Mouse (Mus musculus): ENCODE results near the gene Lrpprc.

Gene Lrpprc

GRCm38 (mm10) chr17:84716252-84716872 lies 74.2 kb downstream of the Lrpprc start:
- 84% methylated on average over 16 of the region's 16 CpGs for WGBS

DNA sequence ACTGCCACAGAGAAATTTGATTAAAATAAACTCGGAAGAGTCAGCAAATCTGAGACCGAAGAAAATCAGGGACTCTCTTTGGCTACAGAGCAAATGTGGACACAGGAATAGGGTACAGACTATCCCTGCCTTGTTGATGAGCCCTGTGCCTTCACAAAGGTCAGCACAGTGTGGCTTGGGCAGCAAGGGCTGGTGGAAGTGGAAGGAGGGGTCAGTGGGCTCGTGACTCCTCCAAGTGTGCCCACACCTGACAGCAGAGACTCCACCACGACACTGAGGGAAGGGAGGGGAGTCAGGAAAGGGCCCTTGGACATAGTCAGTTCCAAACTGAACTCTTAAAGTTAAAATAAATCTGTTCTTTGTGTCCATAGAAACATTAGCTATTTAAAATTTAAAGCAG lies 75.7 kb downstream of the Lrpprc start:
- 65% methylated on average over 4 of the region's 4 CpGs for WGBS

DNA sequence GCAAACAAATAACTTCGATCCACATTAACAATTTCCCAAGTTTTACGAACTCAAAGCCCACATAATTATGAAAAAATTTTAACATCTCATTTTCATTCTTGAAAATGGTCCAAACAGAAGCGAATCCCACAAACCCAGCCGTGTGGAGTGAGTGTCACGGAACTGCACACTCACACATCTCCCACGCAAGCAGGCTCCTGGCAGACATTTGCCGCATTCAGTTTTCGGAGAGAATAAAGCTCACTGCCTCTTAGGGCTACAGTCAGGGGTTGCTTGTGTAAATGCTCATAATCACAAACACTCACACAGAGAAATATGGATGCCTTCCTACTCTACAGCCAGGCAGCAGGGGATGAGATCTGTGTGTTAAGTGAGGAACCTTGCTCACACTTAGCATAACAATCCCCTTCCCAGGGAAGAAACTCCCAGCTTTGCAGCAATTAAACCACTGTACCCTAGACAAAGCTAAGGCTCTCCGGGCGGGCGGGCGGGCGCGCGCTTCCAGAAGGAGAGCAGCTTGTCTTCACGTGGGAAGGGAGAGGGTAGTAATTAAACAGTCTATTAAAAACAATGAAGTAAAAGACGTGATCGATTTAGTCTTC lies 76.9 kb downstream of the Lrpprc start:
- 44% methylated on average over 18 of the region's 18 CpGs for WGBS

GRCm38 (mm10) chr17:84709403-84709851 lies 81.2 kb downstream of the Lrpprc start:
- WGBS, result 33% methylated on average over 17 of the region's 17 CpGs

DNA sequence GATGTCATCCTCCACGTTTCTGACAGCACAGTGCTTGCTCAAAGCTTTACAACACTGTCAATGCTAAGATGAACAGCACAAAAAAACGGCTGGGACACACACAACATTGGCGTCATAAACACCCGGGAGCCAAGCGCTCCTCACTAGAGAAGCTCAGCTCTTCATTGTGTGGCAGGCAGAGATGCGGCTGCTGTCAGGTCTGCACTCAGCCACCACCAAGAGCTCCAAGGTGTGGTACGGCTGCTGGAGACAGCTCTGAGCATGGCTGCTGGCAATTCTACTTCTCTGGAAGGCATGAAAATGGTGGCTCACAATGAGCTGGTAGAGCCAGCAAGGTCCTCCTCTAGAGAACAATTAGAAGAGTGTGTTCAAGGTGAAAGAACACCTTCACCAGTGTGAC lies 81.8 kb downstream of the Lrpprc start:
- WGBS, result 75% methylated on average over 7 of the region's 7 CpGs

- WGBS, result 79% methylated on average over 4 of the region's 4 CpGs
These were observed 83.2 kb downstream of the Lrpprc start for GRCm38 (mm10) chr17:84707407-84707806.

DNA sequence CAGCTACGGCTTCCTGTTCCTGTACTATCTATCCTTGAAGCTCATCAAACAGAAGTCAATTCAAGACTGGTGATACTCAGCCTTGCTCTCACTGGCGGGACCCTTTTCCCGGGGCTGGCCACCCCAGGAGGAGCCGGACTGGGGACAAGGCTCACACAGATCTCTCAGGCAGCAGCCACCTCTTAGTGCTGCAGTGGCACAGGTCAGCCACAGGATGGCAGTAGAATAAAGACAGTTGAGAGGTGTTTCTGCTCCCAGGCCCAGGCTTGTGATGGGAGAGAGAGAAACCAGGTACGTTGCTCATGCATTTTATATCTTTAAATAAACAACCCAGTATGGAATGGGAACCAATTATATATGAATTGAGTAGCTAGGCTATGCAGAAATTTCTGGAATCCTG lies 91.9 kb downstream of the Lrpprc start:
- WGBS, result 24% methylated on average over 5 of the region's 5 CpGs

DNA sequence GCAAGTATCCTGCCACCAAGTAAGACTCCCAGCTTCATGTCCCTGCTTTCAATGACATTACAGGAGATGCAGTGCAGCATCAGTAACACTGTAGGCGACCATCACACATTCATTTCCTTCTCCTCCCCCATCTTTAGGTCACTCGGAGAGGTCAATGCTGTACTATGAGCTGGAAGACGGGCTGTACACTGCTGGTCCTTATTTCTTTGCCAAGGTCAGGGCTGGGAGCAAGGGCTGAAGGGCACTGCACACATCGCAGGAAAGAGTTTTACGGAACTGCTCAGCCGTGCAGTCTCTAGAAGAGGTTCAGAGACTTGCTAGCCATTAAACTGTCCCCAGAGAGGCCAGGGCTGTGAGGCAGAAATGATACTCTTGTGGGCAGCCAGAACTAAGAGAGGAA lies 94.1 kb downstream of the Lrpprc start:
- 81% methylated on average over 6 of the region's 6 CpGs for WGBS

DNA sequence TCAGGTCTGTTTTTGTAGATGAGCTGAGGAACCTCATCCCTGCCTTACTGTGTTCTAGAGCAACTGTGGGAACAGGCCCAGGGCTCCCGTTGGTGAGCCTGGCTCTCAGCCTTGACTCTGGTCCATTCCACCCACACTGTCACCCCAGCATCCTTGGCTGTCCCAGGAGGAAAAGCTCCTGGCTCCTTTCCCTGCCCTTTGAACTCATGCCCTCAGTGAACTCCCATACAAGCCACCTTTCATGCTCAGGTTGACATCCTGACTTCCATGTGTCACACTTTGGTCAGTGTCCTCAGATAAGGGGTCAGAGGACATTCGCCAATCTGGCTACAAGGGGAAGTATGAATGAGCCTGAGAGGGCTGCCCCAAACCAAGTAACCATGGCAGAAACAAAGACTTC lies 96.8 kb downstream of the Lrpprc start:
- 71% methylated on average over 2 of the region's 2 CpGs for WGBS

DNA sequence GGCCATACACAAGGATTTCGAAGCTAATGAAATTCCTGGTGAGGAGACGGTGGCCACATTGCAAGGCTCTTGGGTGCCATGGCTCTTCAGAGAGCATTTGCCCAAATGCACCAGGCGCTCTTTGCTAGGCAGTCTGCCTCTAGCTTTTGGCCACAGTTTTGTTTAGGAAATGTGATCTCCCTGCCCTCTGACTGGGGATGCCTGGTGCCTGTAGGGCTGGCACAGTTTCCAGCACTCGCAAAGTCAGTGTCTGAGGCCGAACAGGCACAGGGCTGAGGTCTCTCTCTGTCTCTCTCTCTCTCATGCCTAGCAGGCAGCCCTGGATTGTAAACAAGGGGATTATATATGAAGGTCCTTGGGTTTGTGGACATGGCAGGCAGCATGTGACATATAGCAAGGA lies 100.5 kb downstream of the Lrpprc start:
- WGBS, result 85% methylated on average over 5 of the region's 5 CpGs

DNA sequence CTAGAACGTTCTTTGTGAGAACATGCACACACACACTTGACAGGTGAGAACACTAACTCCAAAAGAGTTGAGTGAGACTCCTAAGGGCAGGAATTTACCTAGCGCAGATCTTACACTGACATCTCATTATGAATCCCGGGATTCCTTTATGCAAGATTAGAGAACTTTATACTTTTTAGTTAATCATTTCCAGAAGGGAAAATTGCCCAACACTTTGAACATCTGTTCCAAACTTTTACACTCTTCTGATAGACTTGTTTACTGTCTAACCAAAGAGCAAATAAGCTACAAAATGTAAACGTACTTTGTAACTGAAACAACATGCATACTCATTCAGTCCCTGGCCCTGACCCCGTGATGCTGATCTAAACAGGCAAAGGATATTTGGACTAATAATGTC lies 101.3 kb downstream of the Lrpprc start:
- WGBS, result 89% methylated on average over 5 of the region's 5 CpGs

DNA sequence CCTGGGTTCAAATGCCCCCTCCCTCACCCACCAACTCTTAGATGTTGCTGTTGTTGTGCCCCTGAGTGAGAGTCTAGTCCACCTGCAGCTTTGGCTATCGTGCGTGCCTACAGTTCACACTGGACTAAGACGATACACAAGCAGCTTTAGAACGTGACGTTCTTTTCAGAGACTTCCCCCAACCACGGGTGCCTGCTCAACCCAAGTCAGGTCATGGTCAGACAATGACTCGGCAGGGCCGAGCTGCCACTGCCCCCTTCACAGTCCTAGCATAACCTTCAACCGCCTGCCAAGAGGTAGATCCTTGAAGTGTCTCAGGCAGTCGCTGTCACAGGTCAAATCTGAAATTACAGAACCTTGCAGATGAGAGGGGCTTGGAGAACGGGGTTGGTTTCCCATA lies 101.8 kb downstream of the Lrpprc start:
- WGBS, result 93% methylated on average over 11 of the region's 11 CpGs

GRCm38 (mm10) chr17:84687994-84688393 lies 102.6 kb downstream of the Lrpprc start:
- WGBS, result 84% methylated on average over 5 of the region's 5 CpGs

GRCm38 (mm10) chr17:84685286-84685685 lies 105.3 kb downstream of the Lrpprc start:
- 80% methylated on average over 4 of the region's 4 CpGs for WGBS

DNA sequence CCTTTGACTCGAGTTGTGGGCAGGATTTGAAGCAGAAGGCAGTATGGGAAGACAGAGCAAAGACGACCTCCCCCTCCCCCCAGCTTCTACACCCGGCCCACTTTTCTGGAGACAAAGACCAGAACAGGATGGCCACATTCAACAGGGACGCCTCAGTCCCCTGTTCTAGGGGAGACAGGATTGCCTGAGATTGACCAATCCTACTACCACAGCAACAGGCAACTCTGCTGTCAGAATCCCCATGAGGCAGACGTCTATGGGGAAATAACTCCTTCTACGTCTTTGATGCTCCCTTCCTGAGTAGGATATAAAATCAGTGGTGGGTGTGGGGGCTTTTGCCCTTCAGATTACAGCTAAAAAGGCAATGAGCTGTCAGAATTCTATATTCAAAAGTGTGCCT lies 106.3 kb downstream of the Lrpprc start:
- WGBS, result 66% methylated on average over 6 of the region's 6 CpGs

DNA sequence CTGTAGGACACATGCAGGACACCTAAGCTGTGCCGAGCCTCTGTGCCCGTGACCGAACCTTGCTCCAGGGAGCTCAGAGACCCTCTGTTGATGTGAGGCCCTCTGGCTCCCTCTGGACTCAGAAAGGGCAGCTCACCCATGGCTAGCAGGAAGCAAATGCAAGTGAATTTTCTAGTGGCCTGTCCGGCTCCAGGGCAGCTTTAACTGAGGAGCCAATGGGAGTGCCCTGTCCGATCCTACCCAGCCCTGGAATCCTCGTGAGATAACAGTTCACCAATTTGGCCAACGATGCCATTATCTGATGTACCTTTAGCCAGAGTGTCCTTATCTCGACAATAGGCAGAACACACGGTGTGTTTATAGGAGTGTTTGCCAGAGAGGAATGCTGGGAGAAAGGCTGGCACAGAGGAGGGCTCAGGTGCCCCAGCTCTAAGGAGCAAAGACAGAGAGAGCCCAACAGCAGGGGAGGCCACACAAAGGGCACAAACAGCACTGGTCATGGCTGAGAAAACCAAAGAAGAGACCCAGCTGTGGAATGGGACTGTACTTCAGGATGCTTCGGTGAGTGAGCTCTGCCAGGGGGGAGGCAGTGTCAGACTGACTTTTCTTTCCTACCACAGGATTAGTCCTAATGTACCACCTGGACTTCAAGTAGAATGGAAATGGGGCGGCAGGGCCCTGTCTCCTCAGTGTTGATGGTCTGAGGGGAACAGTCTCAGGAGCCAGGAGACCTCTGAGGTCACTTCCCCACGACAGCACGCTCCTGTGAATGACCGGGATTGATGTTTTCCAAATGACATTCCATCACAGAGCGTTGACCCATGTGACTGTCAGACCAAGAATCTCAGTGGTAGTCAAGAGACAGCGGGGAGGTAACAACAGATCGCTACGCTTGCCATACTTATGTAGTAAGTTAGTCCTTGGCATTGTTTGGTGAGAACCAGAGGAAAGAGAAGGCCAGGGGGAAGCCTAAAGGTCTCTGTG lies 107.6 kb downstream of the Lrpprc start, which contains the start of gene Abcg5:
TSS of gene Abcg5 (minus strand) at position 278 of the 984 bp plus-strand sequence.
- 91% methylated on average over 18 of the region's 18 CpGs for WGBS

DNA sequence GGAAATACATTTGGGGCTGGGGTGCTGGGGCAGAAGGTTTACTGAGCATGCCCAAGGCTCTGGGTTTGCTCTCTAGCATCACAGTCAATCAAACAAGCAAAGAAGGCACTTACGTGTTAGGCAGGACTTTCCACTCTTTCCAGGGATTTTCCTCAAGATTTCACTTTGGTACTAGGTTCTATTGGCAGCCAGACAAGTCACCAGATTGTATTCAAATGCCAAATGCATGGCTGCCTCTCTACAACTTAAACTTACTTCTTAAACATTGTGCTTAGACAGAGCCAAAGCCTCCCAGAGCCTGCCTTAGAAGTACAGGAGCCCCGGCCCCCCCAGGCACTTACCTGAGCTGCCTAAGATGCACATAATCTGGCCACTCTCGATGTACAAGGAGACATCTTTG lies 108.9 kb downstream of the Lrpprc start:
- WGBS, result 65% methylated on average over 3 of the region's 3 CpGs

GRCm38 (mm10) chr17:84677595-84677994 lies 113.0 kb downstream of the Lrpprc start:
- WGBS, result 89% methylated on average over 11 of the region's 11 CpGs

DNA sequence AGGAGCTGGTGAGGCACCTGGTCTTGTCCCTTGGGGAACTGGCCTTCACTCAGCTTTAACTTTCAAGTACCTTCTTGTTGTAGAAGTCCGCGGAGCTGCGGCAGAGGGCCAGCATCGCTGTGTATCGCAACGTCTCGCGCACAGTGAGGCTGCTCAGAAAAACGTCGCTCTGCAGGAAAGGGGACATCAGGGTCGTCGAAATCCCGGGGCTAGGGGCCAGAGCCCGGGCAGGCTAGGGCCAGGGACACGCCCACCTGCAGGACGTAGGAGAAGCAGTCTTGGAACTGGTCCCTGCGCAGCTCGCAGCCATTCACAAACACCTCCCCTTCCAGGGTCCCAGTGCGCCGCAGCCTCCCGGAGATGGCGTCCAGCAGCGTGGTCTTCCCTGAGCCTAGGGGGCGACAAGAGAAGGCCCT lies 114.6 kb downstream of the Lrpprc start, which contains the start of gene Abcg8:
TSS of gene Abcg8 (plus strand) at position 352 of the 416 bp plus-strand sequence.
- 2% methylated on average over 24 of the region's 24 CpGs for WGBS

- WGBS, result 45% methylated on average over 4 of the region's 4 CpGs
These were observed 115.4 kb downstream of the Lrpprc start for GRCm38 (mm10) chr17:84675204-84675603.

DNA sequence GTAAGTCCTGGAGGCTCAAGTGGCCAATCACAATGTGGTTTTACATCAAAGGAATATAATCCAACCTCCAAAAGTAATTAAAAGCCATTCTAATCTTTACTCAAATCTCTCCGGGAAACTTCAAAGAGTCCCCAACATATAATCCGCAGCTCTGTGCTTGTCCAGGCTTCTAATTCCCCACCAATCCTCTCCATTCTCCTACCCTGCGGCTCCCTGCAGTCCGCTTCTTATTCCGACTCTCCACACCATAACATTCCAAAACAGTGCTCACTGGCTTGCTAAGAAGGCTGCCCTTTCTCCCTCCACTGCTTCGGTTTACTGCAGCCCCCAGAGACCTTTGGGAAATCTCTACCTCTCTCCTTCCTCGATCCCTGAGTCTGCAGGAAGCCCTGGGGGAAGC lies 116.5 kb downstream of the Lrpprc start:
- 45% methylated on average over 7 of the region's 7 CpGs for WGBS
